Mouse (Mus musculus) thymus, adult 2 months (tissue): Measurements from ENCODE around the gene Vsig2.

ENCODE experiments used
- CTCF ChIP-seq: fragments of 200-500 bp; IDR thresholded peaks from 2 replicates; pipeline ENCODE4 v1.5.1; 2012; ENCODE audit warnings: mild to moderate bottlenecking, control low read depth, low read length, moderate library complexity, borderline replicate concordance; ENCODE audit not compliant: control insufficient read depth, poor library complexity, insufficient read depth; ENCODE audit errors: extremely low read depth
- POLR2A ChIP-seq: fragments of 200-500 bp; IDR thresholded peaks from 2 replicates; pipeline ENCODE4 v1.6.1; 2012; ENCODE audit warnings: mild to moderate bottlenecking, low read length, control low read depth, moderate library complexity; ENCODE audit not compliant: control insufficient read depth, poor library complexity, insufficient read depth; ENCODE audit errors: extremely low read depth

- TF ChIP-seq CTCF, result no peak
- TF ChIP-seq POLR2A, result no peak
Measured at GRCm38 (mm10) chr9:37590381-37590780, 51.3 kb downstream of the Vsig2 start.
